Mouse (Mus musculus): Measurements from ENCODE around the gene Atrnl1.
"Not testable (repeated sequence)": the region's sequence is repeated elsewhere in the genome, so short reads cannot be mapped to it uniquely, and the experiment has no call there.

Gene Atrnl1

DNA sequence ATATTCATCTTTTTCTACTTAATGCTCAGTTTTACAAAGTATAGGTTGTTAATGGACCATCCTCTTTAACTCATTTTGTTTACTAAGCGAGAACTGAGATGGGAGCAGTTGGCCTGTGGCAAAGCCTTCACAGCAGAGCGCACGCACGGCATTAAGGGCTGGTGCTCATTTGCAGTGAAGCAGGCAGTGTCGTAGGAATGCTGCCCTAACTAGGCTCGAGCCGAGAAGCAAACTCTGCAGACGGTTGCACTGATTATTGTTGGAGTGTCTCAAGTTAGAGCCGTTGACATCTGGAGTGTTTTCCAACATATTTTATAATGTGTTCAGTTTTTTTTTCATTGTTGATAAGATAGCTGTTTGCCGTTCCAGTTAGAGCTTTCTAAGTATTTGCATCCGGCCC is 206.9 kb downstream of the Atrnl1 start:
- DNase-seq (ENCODE audit: low spot score in 2 of 2): no peak

DNA sequence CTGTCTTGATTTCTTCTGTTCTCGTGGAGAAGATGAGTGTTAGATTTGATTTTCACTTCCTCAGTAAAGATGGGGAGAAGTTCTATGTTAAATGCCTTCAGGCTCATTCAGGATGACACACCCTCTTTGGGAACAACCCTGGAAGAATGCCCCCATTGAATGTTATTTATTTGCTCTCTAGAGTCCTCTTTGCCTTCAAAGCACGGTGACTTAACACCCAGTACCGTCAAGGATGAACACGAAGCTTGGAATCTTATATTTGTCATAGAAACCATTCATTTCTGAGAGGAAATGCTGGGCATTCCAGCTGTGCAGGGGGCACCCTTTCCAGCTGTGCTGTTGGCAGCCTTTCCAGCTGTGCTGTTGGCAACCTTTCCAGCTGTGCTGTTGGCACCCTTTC is 212.6 kb downstream of the Atrnl1 start:
- no peak for DNase-seq (ENCODE audit: low spot score in 2 of 2)

DNA sequence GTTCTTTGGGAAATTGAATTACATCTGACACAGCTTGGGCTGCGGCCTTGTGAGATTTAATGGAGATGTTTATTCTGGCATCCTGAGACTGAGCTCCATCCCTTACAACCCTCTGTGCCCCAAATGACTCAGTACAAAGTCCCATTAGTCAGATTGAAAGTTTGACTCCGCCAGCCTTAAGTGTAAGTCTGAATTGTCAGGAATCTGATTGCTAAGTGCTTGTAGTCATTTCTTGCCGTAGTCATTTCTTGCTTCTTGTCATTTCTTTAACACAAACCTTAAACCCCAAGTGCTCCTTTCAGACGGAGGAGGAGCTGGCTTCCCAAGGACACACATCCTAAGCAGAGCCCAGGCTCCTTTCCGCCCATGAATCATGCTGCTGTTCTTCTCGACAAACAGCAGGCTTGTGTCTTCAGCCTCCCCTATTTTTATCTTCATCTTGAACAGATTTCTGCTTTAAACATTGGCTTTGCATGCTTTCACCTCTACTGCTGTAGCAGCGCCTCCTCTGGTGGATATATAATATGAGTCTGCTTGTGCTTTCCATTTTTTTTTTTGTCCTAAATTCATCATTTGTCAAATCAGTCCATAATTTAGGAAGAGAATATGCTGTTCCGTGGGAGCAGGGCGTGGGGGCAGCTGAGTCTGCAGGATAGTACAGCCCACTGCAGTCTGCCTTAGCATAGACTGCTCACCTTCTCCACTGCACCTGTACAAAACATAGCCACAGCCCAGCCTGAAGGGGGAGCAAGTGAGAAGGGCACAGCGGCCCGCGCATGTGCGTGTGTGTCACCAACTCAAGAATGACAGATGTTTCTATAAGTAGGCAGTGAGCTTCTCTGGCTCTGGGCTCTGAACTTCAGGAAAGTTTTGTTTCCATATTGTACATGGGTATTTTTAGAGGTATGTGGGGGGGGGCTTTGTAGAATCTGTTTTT is 214.7 kb downstream of the Atrnl1 start:
- DNase-seq (ENCODE audit: low spot score in 2 of 2): no peak

GRCm38 (mm10) chr19:57833083-57833482 is 222.2 kb downstream of the Atrnl1 start:
- DNase-seq (ENCODE audit: low spot score in 2 of 2): no peak

DNA sequence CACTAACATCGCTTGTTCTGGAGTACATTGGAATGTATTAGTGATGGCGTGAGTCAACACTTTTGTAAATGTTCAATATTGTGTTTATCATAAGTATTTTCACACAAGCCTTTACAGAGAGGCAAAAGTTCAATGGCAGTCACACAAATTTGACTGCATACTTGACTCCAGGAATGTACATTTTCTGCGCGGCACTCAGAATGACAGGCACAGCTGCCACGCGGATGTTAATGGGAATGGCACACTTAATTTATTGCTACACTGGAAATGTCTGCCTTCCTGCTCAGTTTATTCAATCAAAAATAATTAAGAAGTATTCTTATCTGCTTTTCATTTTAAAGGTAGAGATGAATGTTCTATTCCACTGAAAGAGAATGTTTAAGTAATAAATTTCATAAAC is 227.0 kb downstream of the Atrnl1 start:
- peak in 1 of 2 experiments; percentile 15 for DNase-seq (ENCODE audit: low spot score in 2 of 2)

DNA sequence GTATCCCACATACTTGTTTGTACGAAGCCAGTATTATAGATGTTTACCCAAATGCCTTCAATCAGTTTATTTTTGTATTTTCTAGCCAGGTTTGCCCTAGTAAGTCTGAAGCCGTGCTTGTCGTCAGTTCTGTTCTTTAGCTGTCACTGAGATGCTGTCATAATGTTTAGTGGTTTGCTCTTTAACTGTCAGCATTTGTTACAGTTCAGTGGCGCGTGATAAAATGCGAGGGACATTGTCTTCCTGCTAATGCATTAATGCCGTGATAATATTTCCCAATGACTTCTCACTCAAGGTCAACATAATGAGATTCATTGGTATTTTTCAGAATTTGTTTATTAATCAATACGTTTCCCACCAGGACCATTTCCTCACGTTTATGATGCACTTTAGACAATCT is 227.7 kb downstream of the Atrnl1 start:
- DNase-seq (ENCODE audit: low spot score in 2 of 2): peak in 1 of 2 experiments; percentile 3

DNA sequence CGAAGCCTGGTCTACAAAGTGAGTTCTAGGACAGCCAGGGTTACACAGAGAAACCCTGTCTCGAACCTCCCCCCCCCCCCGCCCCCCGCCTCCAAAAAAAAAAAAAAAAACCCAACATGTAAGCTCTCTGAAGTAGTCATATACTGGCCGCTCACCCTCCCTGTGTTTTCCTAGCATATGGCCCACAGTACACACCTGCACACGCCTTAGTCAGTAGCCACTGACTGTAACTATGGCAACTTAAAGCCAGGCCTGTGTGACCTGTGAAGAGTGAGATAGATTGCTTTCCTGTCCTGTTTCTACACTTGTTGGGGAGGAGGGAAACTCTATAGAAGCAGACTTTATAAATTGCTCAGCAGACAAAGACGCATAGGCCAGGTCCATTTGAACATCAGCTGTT is 239.1 kb downstream of the Atrnl1 start:
- DNase-seq (ENCODE audit: low spot score in 2 of 2): no peak

DNA sequence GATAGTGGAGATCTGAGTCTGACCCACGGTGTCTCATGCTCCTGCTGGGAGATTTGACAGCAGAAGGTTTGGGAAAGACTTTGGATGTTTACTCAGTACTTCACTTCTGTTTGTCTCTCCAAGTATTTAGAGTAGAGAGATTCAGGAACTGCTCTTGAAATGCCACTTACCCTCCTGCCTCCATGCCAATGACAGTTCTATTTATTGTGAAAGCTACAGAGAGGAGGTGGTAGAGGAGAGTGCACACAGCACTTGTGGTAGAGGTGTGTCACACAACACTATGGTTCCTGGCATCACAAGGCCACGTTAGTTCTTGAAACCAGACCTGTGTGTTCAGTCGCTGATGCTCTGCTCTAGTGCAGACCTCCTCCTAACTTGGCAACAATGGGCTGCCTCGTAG is 257.5 kb downstream of the Atrnl1 start:
- DNase-seq (ENCODE audit: low spot score in 2 of 2): peak in 1 of 2 experiments; percentile 7

- DNase-seq (ENCODE audit: low spot score in 2 of 2): peak in 1 of 2 experiments; percentile 14
Measured at GRCm38 (mm10) chr19:57870871-57871270, 260.0 kb downstream of the Atrnl1 start.

DNA sequence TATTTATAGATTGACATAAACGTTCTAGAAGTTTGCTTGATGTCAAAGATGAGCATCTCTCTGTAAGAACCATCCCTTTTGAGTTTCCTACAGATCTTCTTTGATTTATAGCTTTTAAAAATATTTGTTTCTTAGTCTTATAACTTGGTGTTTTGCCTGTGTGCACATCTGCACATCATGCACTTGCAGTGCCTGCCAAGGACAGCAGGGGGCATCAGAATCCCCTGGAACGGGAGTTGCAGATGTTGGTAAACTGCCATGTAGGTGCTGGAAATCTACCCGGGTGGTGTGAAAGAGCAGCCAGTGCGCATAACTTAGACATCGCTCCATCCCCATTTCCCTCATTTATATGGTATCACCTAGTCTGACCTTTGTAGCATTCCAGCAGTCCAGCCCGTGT is 265.2 kb downstream of the Atrnl1 start:
- no peak for DNase-seq (ENCODE audit: low spot score in 2 of 2)

DNA sequence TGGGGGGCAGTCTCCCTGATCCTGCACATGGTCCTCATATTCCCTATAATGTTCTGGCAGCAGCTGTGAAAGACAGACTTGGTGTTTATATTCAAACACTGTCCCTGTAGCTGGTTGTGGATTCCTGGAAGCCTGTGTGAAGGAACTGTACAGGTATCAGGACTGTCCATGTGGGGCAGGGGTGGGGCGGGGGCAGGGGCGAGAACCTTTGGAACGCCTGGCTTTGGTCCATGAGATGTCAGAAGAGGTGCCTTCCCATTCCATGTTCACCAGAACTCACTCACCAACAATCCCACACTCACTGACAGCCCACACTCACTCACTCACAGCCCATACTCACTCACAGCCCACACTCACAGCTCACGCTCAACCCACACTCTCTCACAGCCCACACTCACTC is 266.5 kb downstream of the Atrnl1 start:
- no peak for DNase-seq (ENCODE audit: low spot score in 2 of 2)

DNA sequence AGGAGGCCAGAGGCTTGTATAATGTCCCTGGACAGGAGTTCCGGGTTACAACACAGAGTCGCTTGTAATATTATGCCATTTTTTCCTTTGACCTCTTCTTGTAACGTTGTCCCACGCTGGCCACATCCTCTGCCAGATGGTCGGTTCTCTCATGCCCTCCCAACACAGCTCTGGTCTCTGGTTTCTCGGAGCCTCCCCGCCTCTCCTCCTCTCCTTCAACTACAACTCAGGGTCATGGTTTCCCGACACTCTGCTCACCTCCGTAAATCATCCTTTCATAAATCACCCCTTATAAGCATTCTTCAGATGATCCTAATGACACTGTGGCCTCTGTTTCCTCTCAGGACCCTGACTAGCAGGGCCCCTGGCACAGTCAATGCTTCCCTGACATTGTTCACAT is 267.7 kb downstream of the Atrnl1 start:
- DNase-seq (ENCODE audit: low spot score in 2 of 2): no peak

- DNase-seq (ENCODE audit: low spot score in 2 of 2): not testable (repeated sequence)
Measured at GRCm38 (mm10) chr19:57879841-57880240, 269.0 kb downstream of the Atrnl1 start.

GRCm38 (mm10) chr19:57881927-57882326 is 271.1 kb downstream of the Atrnl1 start:
- DNase-seq (ENCODE audit: low spot score in 2 of 2): no peak

- DNase-seq (ENCODE audit: low spot score in 2 of 2): no peak
Measured at GRCm38 (mm10) chr19:57888871-57889270, 278.0 kb downstream of the Atrnl1 start.

DNA sequence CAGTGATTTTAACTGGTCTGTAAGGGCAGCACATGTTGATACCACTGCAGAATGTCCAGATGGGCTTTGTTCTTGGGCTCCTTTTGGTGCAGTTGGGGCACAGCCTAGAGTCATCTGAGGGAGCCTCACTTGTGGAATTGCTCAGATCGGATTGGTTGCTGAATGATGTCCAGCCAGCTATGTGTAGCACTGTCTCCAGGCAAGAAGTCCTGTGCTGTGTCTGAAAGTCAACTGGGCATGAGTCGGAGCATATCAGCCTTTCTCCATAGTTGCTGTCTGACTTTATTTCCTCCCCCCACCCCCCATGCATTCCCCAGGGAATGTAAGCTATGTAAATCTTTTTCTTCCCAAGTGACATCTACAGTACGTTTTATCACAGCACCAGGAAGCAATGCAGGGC is 278.9 kb downstream of the Atrnl1 start:
- no peak for DNase-seq (ENCODE audit: low spot score in 2 of 2)

- DNase-seq (ENCODE audit: low spot score in 2 of 2): no peak
Measured at GRCm38 (mm10) chr19:57890954-57891353, 280.1 kb downstream of the Atrnl1 start.

GRCm38 (mm10) chr19:57894191-57894590 is 283.4 kb downstream of the Atrnl1 start:
- DNase-seq (ENCODE audit: low spot score in 2 of 2): no peak

- peak in 1 of 2 experiments; percentile 17 for DNase-seq (ENCODE audit: low spot score in 2 of 2)
Measured at GRCm38 (mm10) chr19:57900037-57900436, 289.2 kb downstream of the Atrnl1 start.

DNA sequence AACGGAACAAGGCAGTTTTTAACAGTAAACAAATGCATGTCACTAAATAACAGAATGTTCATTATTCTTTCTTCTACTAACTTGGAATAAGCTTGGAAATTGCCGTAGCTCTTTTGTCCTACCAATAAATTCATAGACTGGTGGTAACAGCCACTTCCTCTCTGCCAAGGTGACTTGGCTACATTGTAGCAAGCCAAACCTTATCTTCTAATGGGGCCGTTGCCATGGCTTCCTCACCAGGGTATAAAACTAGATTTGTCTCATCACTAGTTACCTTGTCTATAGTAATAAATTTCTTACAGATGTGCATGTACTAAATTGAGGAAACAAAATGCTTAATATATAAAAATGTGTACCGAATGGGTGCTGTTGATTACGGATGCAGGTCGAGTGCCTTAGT is 298.6 kb downstream of the Atrnl1 start:
- DNase-seq (ENCODE audit: low spot score in 2 of 2): peak in 1 of 2 experiments; percentile 4

GRCm38 (mm10) chr19:57910650-57911049 is 299.8 kb downstream of the Atrnl1 start:
- DNase-seq (ENCODE audit: low spot score in 2 of 2): no peak

DNA sequence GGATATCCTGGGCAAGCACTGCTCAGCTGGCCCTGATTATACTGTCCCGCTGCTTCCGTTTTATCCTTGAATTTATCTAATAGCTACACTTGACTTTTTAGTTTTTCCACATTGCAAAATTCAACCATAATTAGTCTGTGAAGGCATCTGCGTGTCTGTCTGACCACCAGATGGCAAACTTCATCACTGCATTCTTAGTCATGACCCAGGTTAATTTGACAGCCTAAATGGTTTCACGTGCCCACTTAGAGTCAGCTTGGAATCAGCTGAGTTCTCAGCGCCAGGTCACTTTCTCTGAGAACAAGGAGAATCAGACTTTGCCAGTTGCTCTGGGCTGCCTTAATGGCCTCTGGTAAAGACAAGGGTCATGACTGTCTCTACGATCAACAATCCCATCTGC is 305.5 kb downstream of the Atrnl1 start:
- DNase-seq (ENCODE audit: low spot score in 2 of 2): no peak

DNA sequence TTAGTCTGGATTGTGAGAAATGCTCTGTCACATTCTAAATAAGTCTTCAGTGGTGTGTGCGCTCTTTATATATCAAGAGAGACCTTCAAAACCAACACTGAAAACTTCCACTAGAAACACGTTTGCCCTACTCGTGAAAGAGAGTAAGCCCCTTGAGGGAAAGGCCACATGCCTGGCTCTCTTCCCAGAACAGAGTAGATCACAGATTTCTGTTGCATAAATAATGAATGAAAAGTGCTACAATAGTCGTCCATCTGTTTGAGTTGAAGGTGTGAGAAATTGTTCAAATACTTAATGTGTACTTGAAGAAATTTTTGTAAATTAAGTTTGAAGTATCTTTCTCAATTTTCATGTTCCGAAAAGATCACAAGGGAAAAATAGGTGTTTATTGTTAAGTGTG is 312.2 kb downstream of the Atrnl1 start:
- peak in 1 of 2 experiments; percentile 13 for DNase-seq (ENCODE audit: low spot score in 2 of 2)

GRCm38 (mm10) chr19:57924856-57925255 is 314.0 kb downstream of the Atrnl1 start:
- no peak for DNase-seq (ENCODE audit: low spot score in 2 of 2)
